Mouse (Mus musculus) erythroblast, embryonic 14.5 days (primary cell): ENCODE data around the gene Tkt.

Source experiments
- GATA1 ChIP-seq: IDR thresholded peaks from 2 replicates; pipeline ENCODE4 v1.6.1; 2012; ENCODE audit warnings: low read length, inconsistent platforms, mixed read lengths
- TAL1 ChIP-seq: IDR thresholded peaks from 3 replicates; pipeline ENCODE4 v1.6.1; 2012; ENCODE audit warnings: low read length, inconsistent platforms, mixed read lengths

GRCm38 (mm10) chr14:30548965-30549776 is 1.0 kb downstream of the Tkt start:
- TF ChIP-seq TAL1 = no peak
- TF ChIP-seq GATA1 = no peak
